Mouse (Mus musculus) erythroblast, embryonic 14.5 days (primary cell): ENCODE measurements around the gene a.

Source experiments
- GATA1 ChIP-seq: IDR thresholded peaks from 2 replicates; pipeline ENCODE4 v1.6.1; 2012; ENCODE audit warnings: low read length, inconsistent platforms, mixed read lengths
- TAL1 ChIP-seq: IDR thresholded peaks from 3 replicates; pipeline ENCODE4 v1.6.1; 2012; ENCODE audit warnings: low read length, inconsistent platforms, mixed read lengths

DNA sequence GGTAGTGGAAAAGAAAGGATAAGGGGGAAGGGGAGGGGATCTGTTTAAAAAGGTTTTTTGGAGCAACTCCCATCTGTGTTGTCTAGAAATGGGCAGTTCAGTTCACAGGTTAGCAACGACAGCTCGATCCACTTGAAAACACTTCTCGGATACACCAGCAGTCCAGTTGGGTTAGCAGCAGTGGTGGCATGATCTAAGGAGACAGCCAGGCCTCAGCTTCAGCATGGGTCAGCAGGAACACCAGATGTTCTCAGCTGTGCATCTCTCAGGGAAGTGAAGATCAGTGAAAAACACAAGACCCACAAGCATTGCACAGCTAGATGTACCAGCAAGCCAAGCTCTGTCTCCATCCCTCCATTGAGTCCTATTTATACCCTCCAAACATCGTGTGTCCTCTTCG lies 295.1 kb downstream of the a start:
- no peak for TF ChIP-seq TAL1
- no peak for TF ChIP-seq GATA1
